Mouse (Mus musculus) cerebellum, adult 18-20 months (tissue): ENCODE measurements around the gene Pcgf2.
"Not testable (repeated sequence)": the region's sequence is repeated elsewhere in the genome, so short reads cannot be mapped to it uniquely, and the experiment has no call there.

Source experiments
- DNase-seq, 2 experiments: peaks; one replicate each; pipeline ENCODE4 v3.0.0; 2021

Pcgf2 gene

GRCm38 (mm10) chr11:97700003-97700745 is at the start of gene Pcgf2:
Gene Pcgf2 (minus strand): TSS chr11:97700497.
- peak; percentile 81 to 87 for DNase-seq

- DNase-seq: no peak
Measured at GRCm38 (mm10) chr11:97748496-97748895, 48.2 kb upstream of the Pcgf2 start.

- no peak for DNase-seq
Measured at GRCm38 (mm10) chr11:97747773-97748172, 47.5 kb upstream of the Pcgf2 start.

- no peak for DNase-seq
Measured at GRCm38 (mm10) chr11:97745331-97745721, 45.0 kb upstream of the Pcgf2 start.

GRCm38 (mm10) chr11:97744718-97745330 is 44.5 kb upstream of the Pcgf2 start:
- peak; percentile 99 for DNase-seq

- peak in 1 of 2 experiments; percentile 66 for DNase-seq
Measured at GRCm38 (mm10) chr11:97744063-97744717, 43.9 kb upstream of the Pcgf2 start, which contains the start of gene Pip4k2b. Gene Pip4k2b (minus strand): TSS chr11:97744704.

- DNase-seq: no peak
Measured at GRCm38 (mm10) chr11:97743423-97743822, 43.1 kb upstream of the Pcgf2 start.

GRCm38 (mm10) chr11:97742591-97742990 is 42.3 kb upstream of the Pcgf2 start:
- no peak for DNase-seq

- DNase-seq: no peak
Measured at GRCm38 (mm10) chr11:97742157-97742556, 41.9 kb upstream of the Pcgf2 start.

GRCm38 (mm10) chr11:97740190-97740589 is 39.9 kb upstream of the Pcgf2 start:
- no peak for DNase-seq

GRCm38 (mm10) chr11:97739155-97739554 is 38.9 kb upstream of the Pcgf2 start:
- DNase-seq: no peak

GRCm38 (mm10) chr11:97738703-97739102 is 38.4 kb upstream of the Pcgf2 start:
- DNase-seq: no peak

GRCm38 (mm10) chr11:97737600-97737999 is 37.3 kb upstream of the Pcgf2 start:
- no peak for DNase-seq

- no peak for DNase-seq
Measured at GRCm38 (mm10) chr11:97736645-97737044, 36.3 kb upstream of the Pcgf2 start.

GRCm38 (mm10) chr11:97734810-97735209 is 34.5 kb upstream of the Pcgf2 start:
- not testable (repeated sequence) for DNase-seq

GRCm38 (mm10) chr11:97733689-97734088 is 33.4 kb upstream of the Pcgf2 start:
- no peak for DNase-seq

- no peak for DNase-seq
Measured at GRCm38 (mm10) chr11:97728730-97729129, 28.4 kb upstream of the Pcgf2 start.

- no peak for DNase-seq
Measured at GRCm38 (mm10) chr11:97728311-97728710, 28.0 kb upstream of the Pcgf2 start.

- DNase-seq: no peak
Measured at GRCm38 (mm10) chr11:97723709-97724108, 23.4 kb upstream of the Pcgf2 start.

GRCm38 (mm10) chr11:97721338-97721737 is 21.0 kb upstream of the Pcgf2 start:
- DNase-seq: no peak

- DNase-seq: no peak
Measured at GRCm38 (mm10) chr11:97719041-97719440, 18.7 kb upstream of the Pcgf2 start.

- DNase-seq: no peak
Measured at GRCm38 (mm10) chr11:97718281-97718860, 18.1 kb upstream of the Pcgf2 start.
